Mouse (Mus musculus): ENCODE data around the gene Amz1. TPM values are rescaled to one million over a fixed set of nuclear protein-coding genes. Genes with fewer than 3 reads are reported as not detected.

The Amz1 gene
- total RNA-seq (2015; ENCODE audit: low replicate concordance): 2.2 TPM in 1 of 2 replicates, not detected in the other
- total RNA-seq (2017; ENCODE audit: low replicate concordance): 0.13 and 1.2 TPM in 2 replicates

DNA sequence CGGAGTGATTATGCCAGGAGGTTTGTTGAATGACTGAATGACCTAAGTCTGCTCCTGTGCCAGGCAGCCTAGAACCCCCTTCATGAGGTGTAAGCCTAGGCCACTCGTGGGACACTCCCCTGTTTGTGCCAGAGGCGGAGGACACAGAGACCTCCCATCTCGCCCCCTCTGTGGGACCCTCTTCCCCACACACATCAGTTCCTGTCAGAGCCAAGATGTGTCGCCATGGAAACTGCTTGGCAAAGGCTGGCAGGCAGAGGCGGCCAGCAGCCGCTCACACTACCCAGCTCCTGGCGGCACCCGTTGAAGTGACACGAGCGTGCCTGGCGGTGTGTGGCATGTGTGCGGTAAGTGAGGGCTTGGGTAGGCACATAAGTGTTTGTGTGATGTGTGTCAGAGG, at the start of gene Amz1:
TSS of gene Amz1 (plus strand) at position 306 of the 400 bp plus-strand sequence.
- no peak for ATAC-seq (replicated peaks; ENCODE audit: low FRiP score, poor library complexity, severe bottlenecking)

DNA sequence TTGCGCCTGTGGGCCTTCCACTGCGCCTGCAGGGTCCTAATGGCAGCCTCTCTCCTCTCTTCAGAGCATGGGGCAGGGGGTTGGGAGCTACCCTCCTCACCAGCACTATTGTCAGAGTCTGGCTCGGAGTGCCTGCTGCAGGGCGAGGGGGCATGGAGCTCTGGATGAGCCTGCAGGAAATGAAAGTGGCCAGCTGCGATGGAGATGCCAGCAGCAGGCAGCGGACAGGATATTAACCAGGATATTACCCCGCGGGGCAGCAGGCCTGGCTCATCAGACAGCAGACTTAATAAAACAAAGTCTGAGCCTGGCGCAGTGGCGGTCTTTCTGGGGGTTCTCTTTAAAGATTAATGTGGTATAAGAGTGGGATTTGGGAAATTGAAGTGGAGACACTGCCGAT, 48.8 kb upstream of the Amz1 start:
- ATAC-seq (replicated peaks; ENCODE audit: low FRiP score, poor library complexity, severe bottlenecking): no peak

DNA sequence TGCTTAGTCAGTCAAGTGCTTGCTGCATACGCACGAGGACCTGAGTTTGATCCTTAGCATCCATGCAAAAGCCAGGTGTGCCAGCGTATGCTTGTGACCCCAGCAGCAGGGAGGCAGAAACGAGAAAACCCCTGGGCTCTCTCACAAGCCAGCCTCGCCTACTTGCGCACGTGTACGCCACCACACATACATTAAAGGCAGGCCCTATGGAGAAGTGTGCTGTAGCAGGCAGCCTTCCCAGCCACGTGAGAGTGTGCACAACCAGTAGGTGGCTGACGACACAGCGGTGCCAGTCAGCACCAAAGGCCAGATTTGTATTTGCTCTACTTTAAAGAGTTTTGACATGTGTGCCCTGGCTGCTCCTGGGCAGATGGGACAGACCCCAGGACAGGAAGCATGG, 48.3 kb upstream of the Amz1 start:
- ATAC-seq (replicated peaks; ENCODE audit: low FRiP score, poor library complexity, severe bottlenecking): no peak

DNA sequence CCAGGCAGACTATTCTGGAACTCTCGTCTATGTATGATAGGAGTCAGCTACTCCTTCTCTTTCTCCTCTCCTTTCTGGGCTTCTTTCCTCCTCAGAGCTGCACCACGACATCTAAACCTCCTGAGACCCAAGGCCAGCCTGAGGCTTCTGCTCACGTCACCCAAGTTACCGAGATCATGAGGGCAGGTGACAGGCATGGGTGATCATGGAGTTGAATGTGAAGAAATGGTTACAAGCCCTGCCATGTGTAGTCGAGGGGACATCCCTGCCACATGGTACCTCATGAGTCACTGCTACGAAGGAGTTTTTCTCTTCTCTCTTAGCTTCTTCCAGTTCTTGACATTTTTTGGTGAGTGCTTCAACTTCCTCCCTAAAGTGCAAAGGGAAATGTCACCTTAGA, 46.8 kb upstream of the Amz1 start:
- no peak for ATAC-seq (replicated peaks; ENCODE audit: low FRiP score, poor library complexity, severe bottlenecking)

DNA sequence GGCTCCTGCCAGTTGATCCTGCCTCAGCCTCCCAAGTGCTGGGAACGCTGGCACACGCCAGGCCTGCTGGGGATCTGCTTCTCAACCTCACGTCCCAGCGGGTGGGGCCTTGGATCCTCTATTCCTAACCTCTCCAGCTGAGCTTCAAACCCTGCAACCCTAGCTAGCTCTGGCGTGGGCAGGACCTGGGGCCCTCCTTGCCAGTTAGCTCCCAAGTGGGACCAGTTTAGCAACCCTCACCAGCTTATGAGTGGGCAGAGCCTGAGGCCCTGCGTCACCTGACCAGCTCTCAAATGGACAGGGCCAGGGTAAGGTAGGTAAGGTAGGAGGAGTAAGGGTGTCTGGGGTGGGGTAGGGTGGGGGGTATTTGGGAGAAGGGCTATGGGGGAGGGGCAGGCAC, 43.9 kb upstream of the Amz1 start:
- ATAC-seq (replicated peaks; ENCODE audit: low FRiP score, poor library complexity, severe bottlenecking): no peak

DNA sequence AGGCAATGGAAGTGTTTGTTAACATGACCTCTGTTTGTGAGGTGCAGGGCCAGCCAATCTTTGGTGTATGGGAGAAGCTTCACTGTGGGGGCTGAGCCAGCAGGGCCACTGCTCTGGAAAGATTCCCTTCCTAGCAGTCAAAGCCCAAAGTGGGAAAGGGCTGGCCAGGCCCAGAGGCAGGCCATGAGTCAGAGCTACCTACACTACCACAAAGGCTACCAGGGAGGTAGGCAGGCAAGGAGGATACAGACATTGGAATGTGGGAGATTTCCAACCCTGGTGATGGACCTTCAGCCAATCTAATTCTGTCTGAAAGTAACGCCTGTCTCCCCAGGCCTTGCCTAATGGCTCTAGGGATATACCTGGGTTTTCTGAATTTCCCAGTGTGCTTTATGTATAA, 43.0 kb upstream of the Amz1 start:
- ATAC-seq (replicated peaks; ENCODE audit: low FRiP score, poor library complexity, severe bottlenecking): no peak

DNA sequence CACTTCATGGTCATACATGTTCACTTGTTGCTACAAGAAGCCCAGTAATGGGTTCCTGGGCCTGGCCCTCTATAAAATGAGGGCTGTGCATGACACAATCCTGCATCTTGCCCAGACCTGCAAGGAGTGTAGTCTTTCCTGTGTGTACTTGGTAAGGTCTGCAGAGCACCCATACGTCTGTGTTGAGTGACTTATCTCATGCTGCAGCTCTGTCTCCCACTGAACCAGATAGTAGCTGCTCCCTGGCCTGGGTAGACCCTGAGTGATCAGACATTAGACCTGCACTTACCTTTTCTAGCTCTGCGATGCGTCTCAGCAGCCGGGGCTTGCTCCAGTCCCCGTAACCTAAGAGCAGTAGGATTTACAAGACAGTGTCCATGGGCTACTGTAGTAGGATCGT, 41.8 kb upstream of the Amz1 start:
- ATAC-seq (replicated peaks; ENCODE audit: low FRiP score, poor library complexity, severe bottlenecking): no peak

DNA sequence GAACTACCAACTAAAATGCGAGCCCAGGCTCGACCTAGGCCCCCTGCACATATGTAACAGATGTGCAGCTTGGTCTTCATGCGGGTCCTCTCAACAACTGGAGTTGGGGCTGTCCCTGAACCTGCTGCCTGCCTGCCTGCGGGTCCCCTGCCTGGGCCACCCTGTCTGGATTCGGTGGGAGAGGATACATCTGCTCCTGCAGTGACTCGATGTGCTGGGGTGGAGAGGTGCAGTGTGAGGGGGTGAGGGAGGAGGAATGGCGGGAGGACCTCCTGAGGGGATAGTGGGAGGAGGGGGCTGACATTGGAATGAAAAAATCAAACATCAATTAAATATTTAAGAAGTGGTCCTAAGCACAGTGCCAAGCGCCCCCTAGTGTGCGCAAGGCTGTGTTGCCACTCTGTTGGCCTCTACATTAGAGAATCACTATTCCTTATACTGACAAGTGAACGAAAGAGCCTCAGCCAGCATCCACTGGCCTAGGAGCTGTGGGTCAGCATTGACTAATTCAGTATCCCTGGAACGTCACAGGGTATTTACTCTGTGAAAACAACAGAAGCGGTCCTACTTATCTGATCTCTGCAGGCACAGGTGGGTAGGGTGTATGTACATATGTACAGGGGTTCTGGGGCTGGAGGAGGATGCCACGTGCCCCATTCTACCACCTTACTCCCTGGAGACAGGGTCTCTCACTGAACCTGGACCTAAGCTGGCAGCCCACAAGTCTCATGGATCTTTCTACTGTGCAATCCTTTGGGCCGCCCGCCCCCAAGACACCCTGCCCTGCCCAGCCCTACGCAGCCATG, 39.4 kb upstream of the Amz1 start:
- ATAC-seq (replicated peaks; ENCODE audit: low FRiP score, poor library complexity, severe bottlenecking): no peak

DNA sequence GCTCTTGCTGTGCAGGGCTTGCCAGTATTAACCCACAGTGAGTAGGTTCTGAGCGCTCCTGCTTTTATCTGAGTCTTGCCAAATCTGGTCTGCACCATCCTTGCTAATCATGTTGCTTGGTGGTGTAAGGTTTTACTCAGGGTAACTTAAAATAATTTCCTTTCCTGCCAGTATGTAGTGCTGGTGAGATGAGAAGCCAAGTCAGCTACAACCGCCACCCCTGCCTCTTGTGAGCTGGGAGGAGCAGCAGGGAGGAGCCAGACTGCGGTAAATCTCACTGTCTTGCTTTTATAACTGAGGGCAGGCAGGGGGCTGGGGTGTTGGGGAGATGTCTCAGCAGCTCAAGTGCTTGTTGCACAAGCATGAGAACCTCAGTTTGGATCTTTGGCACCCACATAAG, 35.5 kb upstream of the Amz1 start:
- no peak for ATAC-seq (replicated peaks; ENCODE audit: low FRiP score, poor library complexity, severe bottlenecking)

DNA sequence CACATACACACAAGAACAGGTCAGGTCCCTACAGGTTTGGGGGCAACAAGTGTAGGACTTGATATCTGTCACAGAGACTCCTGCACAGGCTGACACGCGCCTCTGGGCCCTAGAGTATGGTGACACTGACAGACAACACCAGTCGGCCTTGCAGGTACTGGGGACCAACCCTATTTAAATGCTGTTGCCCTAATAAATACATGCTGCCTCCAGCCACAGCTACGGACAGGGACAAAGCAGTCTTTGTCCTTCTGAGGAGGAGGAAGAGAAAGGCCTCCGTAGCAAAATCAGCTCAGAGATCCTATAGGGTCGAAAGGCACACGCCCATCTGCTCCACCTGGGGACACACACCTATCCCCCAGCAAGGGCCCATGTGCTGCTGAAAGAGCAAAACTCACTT, 27.9 kb upstream of the Amz1 start:
- ATAC-seq (replicated peaks; ENCODE audit: low FRiP score, poor library complexity, severe bottlenecking): no peak

DNA sequence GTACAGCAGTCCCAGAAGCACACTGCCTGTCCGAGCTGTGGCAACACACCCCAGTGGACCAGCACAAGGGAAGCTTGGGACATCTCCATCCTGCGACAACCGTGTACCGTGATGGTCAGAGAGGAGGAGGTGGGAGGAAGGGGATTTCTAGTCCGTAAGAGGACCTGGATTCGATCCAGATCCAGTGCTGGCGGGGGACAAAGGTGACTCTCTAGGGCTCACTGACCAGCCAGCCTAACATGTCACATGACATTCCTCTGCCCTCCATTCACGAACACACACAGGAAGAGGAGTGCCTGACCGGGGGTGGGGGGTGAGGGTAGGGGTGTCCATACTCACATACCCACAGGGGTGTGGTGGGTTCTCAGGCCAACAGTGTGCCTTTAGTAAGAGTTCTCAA, 24.2 kb upstream of the Amz1 start:
- ATAC-seq (replicated peaks; ENCODE audit: low FRiP score, poor library complexity, severe bottlenecking): no peak

DNA sequence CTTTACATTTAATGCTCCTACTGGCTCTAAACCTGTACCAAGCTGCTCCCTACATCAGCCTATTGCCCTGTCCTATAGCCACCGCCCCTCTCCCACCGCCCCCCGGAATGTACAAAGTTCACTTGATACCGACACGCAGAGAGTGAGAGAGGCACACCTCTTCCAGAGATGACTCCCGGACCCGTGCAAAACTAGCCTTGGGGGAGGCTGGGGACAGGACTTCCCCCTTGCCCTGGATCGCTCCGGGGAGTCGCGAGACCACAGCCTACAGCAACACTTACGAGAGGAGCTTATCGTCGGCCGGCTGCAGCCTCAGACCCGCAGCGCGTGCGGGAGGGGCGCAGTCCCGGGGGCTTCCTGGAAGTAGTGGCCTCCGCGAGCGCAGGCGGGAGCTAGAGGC, 22.3 kb upstream of the Amz1 start:
- ATAC-seq (replicated peaks; ENCODE audit: low FRiP score, poor library complexity, severe bottlenecking): no peak

DNA sequence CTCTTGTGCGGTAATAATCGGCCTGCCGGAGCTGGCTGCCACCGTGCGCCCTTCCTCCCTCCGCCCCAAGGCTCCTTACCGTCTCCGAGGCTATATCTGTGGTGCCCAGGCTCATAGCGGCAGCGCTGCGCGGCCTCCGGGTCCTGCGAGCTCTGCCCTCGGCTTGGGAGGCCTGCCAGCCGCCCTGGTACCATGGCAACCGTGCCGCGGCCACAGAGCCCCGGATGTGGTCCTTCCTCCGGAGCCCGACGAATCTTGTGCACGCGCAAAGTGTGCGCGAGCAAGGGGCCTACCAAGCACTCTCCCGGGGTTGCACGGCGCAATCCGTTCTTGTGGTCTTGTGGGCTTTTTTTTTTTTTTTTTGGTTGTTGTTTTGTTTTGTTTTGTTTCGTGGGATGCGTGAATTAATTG, 21.8 kb upstream of the Amz1 start, which contains the start of gene Iqce:
TSS of gene Iqce (minus strand) at position 276 of the 411 bp plus-strand sequence.
- peak; percentile 56 for ATAC-seq (replicated peaks; ENCODE audit: low FRiP score, poor library complexity, severe bottlenecking)

DNA sequence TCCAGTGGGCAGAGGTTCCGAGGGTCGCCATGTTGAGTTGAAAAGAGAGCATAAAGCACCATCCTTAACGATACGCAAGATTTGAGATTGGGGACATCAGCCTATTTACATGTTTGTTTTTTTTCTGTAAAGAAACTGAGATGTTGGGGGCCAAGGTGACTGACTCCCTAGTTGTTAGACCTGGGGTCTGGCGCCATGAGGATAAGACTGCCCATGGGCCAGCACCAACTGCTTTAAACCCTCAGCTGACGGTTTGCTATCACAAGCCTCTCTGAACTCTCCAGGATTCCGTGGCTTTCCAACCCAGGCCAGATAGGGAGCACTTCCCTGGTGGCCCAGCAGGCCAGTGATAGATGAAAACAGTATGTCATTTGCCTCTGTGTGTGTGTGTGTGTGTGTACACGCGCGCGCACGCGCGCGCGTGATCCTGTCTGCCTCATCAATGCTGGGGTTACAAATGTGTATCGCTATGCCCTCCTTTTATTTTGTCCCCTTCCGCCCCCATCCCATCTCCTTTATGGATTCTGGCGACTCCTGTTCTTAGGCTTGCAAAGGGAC, 21.2 kb upstream of the Amz1 start:
- ATAC-seq (replicated peaks; ENCODE audit: low FRiP score, poor library complexity, severe bottlenecking): no peak

DNA sequence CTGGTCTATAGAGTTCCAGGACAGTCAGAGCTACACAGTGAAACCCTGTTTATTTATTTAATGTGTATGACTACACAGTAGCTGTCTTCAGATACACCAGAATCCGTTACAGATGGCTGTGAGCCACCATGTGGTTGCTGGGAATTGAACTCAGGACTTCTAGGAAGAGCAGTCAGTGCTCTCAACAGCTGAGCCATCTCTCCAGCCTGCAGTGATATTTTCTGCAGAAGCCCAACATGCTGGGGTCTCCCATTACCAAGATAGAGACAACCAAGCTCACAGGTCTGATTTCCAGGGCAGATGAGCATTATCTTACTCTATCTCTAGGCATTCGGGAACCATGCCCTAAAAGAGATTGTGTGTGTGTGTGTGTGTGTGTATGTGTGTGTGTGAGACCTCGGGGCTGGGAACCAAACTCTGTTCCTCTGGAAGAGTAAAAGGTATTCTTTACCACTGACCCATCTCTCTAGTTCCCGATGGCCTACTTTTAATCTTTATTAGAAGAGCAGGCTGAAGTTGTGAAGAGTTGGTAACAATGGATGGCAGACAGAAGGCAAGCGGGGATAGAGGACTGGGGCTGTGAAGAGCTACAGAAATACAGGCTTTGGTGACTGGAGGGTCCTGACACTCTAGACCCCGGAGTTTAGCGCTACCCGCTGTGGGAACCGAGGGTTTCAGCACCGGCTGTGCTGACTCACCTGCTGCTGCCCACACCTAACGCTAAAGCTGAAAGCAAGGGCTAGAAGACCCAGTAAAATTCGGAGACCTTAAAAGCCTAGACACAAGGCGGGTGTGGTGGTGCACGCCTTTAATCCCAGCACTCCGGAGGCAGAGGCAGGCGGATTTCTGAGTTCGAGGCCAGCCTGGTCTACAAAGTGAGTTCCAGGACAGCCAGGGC, 20.2 kb upstream of the Amz1 start:
- ATAC-seq (replicated peaks; ENCODE audit: low FRiP score, poor library complexity, severe bottlenecking): no peak

DNA sequence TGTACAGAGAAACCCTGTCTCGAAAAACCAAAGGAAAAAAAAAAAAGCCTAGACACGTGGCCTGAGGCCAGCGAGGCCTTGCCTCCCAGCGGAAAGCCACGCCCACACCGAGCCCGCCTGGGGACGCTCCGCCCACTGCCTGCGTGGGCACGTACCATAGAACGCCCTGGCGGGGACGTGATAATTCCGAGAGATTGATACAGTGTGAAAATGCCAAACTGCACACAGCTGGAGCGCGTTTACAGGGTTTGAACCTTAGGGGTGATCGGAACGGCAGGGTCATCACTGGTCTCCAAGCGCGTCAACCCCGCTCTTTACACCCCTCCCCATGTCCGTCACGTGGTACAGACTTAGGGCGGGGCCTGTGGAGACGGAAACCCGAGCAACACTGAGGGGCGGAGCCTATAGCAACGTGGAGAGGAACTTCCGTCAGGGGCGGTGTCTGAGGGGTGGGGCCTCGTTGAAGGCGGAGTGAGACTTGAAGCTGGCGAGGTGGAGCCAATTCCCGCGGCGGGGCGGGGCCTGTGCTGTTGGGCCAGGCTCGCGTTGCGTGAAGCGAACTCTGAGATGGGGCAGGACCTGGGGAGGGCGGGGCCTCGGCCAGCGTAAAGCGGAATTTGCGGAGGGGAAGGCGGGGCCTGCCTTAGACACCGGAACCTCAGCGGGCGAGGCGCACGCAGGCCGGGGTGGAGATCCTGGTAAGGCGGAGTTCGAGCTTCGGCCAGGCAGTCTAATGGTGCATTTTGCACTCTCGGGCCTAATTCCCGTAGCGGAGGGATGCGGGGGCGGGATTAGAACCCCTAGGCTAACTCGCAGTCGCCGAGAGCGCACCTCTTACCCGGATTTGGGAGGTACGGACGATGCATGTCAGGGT, 19.3 kb upstream of the Amz1 start, which contains the start of gene Brat1:
TSS of gene Brat1 (plus strand) at position 634 of the 874 bp plus-strand sequence.
- peak; percentile 88 for ATAC-seq (replicated peaks; ENCODE audit: low FRiP score, poor library complexity, severe bottlenecking)

DNA sequence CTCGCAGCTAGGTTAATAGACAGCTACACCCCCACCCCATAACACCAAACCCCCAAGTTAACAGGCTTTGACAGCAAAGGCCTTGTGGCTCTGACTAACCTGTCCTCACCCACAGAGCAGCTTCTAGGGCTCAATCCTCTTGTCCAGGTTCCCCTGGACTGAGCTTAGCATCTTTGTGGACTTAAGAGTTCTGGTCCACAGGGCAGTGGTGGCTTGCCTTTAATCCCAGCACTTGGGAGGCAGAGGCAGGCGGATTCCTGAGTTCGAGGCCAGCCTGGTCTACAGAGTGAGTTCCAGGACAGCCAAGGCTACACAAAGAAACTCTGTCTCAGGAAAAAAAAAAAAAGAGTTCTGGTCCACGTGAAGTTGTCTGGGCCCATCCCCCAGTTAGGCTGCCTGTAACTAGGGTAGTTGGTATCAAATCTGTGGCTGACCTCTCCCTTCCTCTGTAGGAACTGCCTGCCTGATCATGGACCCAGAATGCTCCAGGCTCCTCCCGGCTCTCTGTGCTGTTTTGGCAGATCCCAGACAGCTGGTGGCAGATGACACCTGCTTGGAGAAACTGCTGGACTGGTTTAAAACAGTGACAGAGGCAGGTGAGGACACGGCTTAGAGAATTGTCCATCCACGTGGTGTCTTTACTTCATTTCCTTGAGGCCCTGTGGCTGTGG, 18.3 kb upstream of the Amz1 start:
- ATAC-seq (replicated peaks; ENCODE audit: low FRiP score, poor library complexity, severe bottlenecking): no peak

DNA sequence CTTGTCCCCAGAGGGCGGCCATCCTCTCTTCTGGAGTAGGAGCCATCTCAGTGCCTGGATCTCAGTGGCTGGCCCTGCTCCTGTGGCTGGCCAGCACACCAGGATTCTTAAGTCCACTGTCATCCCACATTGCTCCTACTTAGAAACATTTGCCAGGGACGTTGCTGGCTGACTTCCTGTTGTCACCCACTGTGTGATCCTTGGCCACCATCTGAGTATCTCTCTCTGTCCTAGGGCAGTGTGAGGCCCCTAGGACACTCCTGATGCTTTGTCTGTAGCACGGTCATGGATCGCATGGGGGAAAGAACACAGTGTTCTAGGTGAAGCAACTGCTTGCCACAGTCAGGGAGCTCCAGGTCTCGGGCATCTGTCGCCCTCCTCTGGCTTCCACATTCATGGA, 13.6 kb upstream of the Amz1 start:
- ATAC-seq (replicated peaks; ENCODE audit: low FRiP score, poor library complexity, severe bottlenecking): no peak

DNA sequence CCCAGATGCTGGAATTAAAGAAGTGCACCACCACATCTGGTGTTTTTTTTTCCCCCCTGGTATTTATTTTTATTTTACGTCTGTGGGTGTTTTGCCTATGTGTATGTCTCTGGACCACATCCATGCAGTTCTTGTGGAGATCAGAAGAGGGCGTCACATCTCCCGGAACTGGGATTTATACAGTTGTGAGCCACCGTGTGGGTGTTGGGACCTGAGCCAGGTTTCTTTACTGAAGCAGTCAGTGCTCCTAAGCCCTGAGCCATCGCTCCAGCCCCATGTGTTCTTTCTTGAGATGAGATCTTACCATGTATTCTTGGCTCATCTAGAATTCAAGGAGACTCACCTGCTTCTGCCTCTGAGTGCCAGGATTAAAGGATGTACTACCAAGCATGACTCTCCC, 12.9 kb upstream of the Amz1 start:
- no peak for ATAC-seq (replicated peaks; ENCODE audit: low FRiP score, poor library complexity, severe bottlenecking)

Data from erythroid progenitor cell, adult 5-6 weeks (primary cell).